Mouse (Mus musculus) retina, embryonic 14.5 days (tissue): ENCODE measurements around the gene Sart3.
"Not testable (repeated sequence)": the region's sequence is repeated elsewhere in the genome, so short reads cannot be mapped to it uniquely, and the experiment has no call there.

Experiments
- DNase-seq: peaks from one replicate; pipeline ENCODE4 v3.0.0-alpha.2; 2015; ENCODE audit warnings: low spot score

Gene Sart3

GRCm38 (mm10) chr5:113790453-113791196 is 18.3 kb upstream of the Sart3 start:
- DNase-seq, result no peak

GRCm38 (mm10) chr5:113789075-113789788 is 16.9 kb upstream of the Sart3 start:
- no peak for DNase-seq

- no peak for DNase-seq
Measured at GRCm38 (mm10) chr5:113788645-113789044, 16.3 kb upstream of the Sart3 start.

- no peak for DNase-seq
Measured at GRCm38 (mm10) chr5:113786985-113787384, 14.7 kb upstream of the Sart3 start.

GRCm38 (mm10) chr5:113784104-113784503 is 11.8 kb upstream of the Sart3 start:
- not testable (repeated sequence) for DNase-seq

- no peak for DNase-seq
Measured at GRCm38 (mm10) chr5:113783581-113784001, 11.3 kb upstream of the Sart3 start.

GRCm38 (mm10) chr5:113782624-113783023 is 10.3 kb upstream of the Sart3 start:
- DNase-seq, result no peak

- DNase-seq, result no peak
Measured at GRCm38 (mm10) chr5:113781875-113782274, 9.6 kb upstream of the Sart3 start.

- no peak for DNase-seq
Measured at GRCm38 (mm10) chr5:113781254-113781653, 8.9 kb upstream of the Sart3 start.

GRCm38 (mm10) chr5:113780763-113781162 is 8.5 kb upstream of the Sart3 start:
- DNase-seq, result no peak

GRCm38 (mm10) chr5:113780082-113780752 is 7.9 kb upstream of the Sart3 start:
- no peak for DNase-seq

- no peak for DNase-seq
Measured at GRCm38 (mm10) chr5:113779569-113779968, 7.3 kb upstream of the Sart3 start.

- DNase-seq, result not testable (repeated sequence)
Measured at GRCm38 (mm10) chr5:113777728-113778127, 5.4 kb upstream of the Sart3 start.

GRCm38 (mm10) chr5:113776896-113777226 is 4.6 kb upstream of the Sart3 start:
- no peak for DNase-seq

- DNase-seq, result no peak
Measured at GRCm38 (mm10) chr5:113776128-113776895, 4.0 kb upstream of the Sart3 start.

- DNase-seq, result no peak
Measured at GRCm38 (mm10) chr5:113775585-113775984, 3.3 kb upstream of the Sart3 start.

- peak; percentile 92 for DNase-seq
Measured at GRCm38 (mm10) chr5:113773664-113774063, 1.4 kb upstream of the Sart3 start.

GRCm38 (mm10) chr5:113772905-113773519 is 702 bp upstream of the Sart3 start:
- peak; percentile 31 for DNase-seq

- peak; percentile 91 for DNase-seq
Measured at GRCm38 (mm10) chr5:113771213-113772162, 822 bp downstream of the Sart3 start.

GRCm38 (mm10) chr5:113768806-113769205 is 3.5 kb downstream of the Sart3 start:
- no peak for DNase-seq
